Mouse (Mus musculus) heart, adult 2 months (tissue): Measurements from ENCODE around the gene Vwf.

Experiments
- CTCF ChIP-seq: fragments of 200-600 bp; IDR thresholded peaks from 2 replicates; pipeline ENCODE4 v1.8.1; 2022; ENCODE audit warnings: antibody characterized with exemption, mild to moderate bottlenecking, moderate library complexity
- EP300 ChIP-seq: fragments of 200-500 bp; IDR thresholded peaks from 2 replicates; pipeline ENCODE4 v1.6.1; 2011; ENCODE audit warnings: low read depth, low read length, control low read depth; ENCODE audit not compliant: insufficient read depth
- POLR2A ChIP-seq: fragments of 200-500 bp; IDR thresholded peaks from 2 replicates; pipeline ENCODE4 v1.6.1; 2011; ENCODE audit warnings: mild to moderate bottlenecking, low read depth, low read length, control low read depth; ENCODE audit not compliant: insufficient read depth

DNA sequence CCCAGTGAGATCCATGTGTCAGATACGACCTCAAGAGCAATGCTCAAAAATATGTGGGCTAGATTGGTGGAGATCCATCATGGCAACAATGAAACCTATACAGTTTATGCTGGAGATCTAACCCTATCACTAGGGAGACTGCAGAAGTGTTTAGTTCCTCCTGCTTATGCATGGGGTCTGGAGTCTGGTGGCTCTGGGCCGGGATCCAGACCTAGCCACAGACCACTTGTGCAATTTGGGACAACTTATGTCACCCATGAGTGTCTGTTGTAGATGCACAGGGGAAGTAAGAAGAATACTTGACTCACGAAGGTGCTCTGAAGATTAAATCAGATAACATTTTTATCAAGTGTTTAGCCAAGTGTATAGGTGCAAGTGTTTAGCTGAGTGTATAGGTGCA, 36.8 kb upstream of the Vwf start:
- TF ChIP-seq CTCF (no peak), EP300 (no peak), POLR2A (no peak)
